Mouse (Mus musculus) left cerebral cortex, adult 6 months (tissue): ENCODE data around the gene Acot8. TPM values are rescaled to one million over a fixed set of nuclear protein-coding genes. Genes with fewer than 3 reads are reported as not detected.

Experiments
- long read RNA-seq, 2 experiments: library from polyadenylated mRNA; unstranded; transcript quantifications; one replicate each; pipeline ENCODE4 v2.0.0; 2019 to 2020
- polyA plus RNA-seq: library from polyadenylated mRNA; unstranded; fragments of <200 nt; fragmentation: Nextera tagmentation; gene quantifications from 2 replicates; pipeline ENCODE4 v1.2.3, GENCODE M21; 2021

The Acot8 gene
- 21.4 TPM in 2 replicates for polyA plus RNA-seq
- long read RNA-seq, experiment 1, transcript Acot8-204 (5 exons, 1,017 nt): minor isoform, 5 of 52 reads
- long read RNA-seq, experiment 1, transcript Acot8-202 (6 exons, 1,152 nt): major isoform, 33 of 52 reads
- long read RNA-seq, experiment 1, partial matches to known transcripts: 2 of 52 reads
- long read RNA-seq, experiment 1, other reads (novel, unspliced or antisense): 12 of 52 reads
- long read RNA-seq, experiment 2, transcript Acot8-202 (6 exons, 1,152 nt): major isoform, 17 of 27 reads
- long read RNA-seq, experiment 2, partial matches to known transcripts: 0 of 27 reads
- long read RNA-seq, experiment 2, other reads (novel, unspliced or antisense): 7 of 27 reads

GRCm38 (mm10) chr2:164804533-164805331, at the start of gene Acot8, which contains the start of gene Zswim3:
Gene Acot8 (minus strand): TSS chr2:164804882.
Gene Zswim3 (plus strand): TSS chr2:164805098.

GRCm38 (mm10) chr2:164833314-164833959, 28.8 kb upstream of the Acot8 start, which contains the start of gene Neurl2:
Gene Neurl2 (minus strand): TSS chr2:164833456.

GRCm38 (mm10) chr2:164832748-164833301, 28.1 kb upstream of the Acot8 start, which contains the start of gene Ctsa:
Gene Ctsa (plus strand): TSS chr2:164832873.

GRCm38 (mm10) chr2:164828437-164828836, 23.8 kb upstream of the Acot8 start, which contains the start of gene Spata25:
Gene Spata25 (minus strand): TSS chr2:164828537.

GRCm38 (mm10) chr2:164822636-164823165, 18.0 kb upstream of the Acot8 start, which contains the start of gene Zswim1:
Gene Zswim1 (plus strand): TSS chr2:164822686.

GRCm38 (mm10) chr2:164785481-164786387, 18.9 kb downstream of the Acot8 start, which contains the start of gene Snx21:
Gene Snx21 (plus strand): TSS chr2:164785823.

GRCm38 (mm10) chr2:164779481-164780086, 25.1 kb downstream of the Acot8 start, which contains the start of gene Tnnc2:
Gene Tnnc2 (minus strand): TSS chr2:164779967.

GRCm38 (mm10) chr2:164769258-164770037, 35.2 kb downstream of the Acot8 start, which contains the start of gene Ube2c:
Gene Ube2c (plus strand): TSS chr2:164769898.

GRCm38 (mm10) chr2:164745843-164746479, 58.7 kb downstream of the Acot8 start, which contains the start of the genes Wfdc3 and Dnttip1:
Gene Wfdc3 (minus strand): TSS chr2:164745931.
Gene Dnttip1 (plus strand): TSS chr2:164745983.

Other genes with a start within 250 kb of the Acot8 start
- gene Wfdc2, start 242.5 kb downstream of the Acot8 start, polyA plus RNA-seq: 0.25 and 0.31 TPM in 2 replicates
- gene Spint3, start 231.4 kb downstream of the Acot8 start, polyA plus RNA-seq: not detected in 2 replicates
- not detected in 2 replicates for gene Wfdc6a, start 219.4 kb downstream of the Acot8 start, polyA plus RNA-seq
- gene Eppin, start 211.3 kb downstream of the Acot8 start, polyA plus RNA-seq: not detected in 2 replicates
- not detected in 2 replicates for gene Wfdc6b, start 191.4 kb downstream of the Acot8 start, polyA plus RNA-seq
- gene Wfdc8, start 191.3 kb downstream of the Acot8 start, polyA plus RNA-seq: not detected in 2 replicates
- gene Wfdc16, start 166.1 kb downstream of the Acot8 start, polyA plus RNA-seq: not detected in 2 replicates
- gene Wfdc10, start 148.8 kb downstream of the Acot8 start, polyA plus RNA-seq: not detected in 2 replicates
- gene Wfdc9, start 148.3 kb downstream of the Acot8 start, polyA plus RNA-seq: not detected in 2 replicates
- not detected in 2 replicates for gene Wfdc11, start 130.8 kb downstream of the Acot8 start, polyA plus RNA-seq
- not detected in 2 replicates for gene Wfdc13, start 119.8 kb downstream of the Acot8 start, polyA plus RNA-seq
- not detected in 2 replicates for gene Spint4, start 106.4 kb downstream of the Acot8 start, polyA plus RNA-seq
- not detected in 2 replicates for gene Spint5, start 89.6 kb downstream of the Acot8 start, polyA plus RNA-seq
- 3.0 and 3.1 TPM in 2 replicates for gene Wfdc3, start 59.0 kb downstream of the Acot8 start, polyA plus RNA-seq
- 5.0 and 21.1 TPM in 2 replicates for gene Dnttip1, start 58.9 kb downstream of the Acot8 start, polyA plus RNA-seq
- gene Ube2c, start 35.0 kb downstream of the Acot8 start, polyA plus RNA-seq: 1.3 and 1.4 TPM in 2 replicates
- gene Tnnc2, start 24.9 kb downstream of the Acot8 start, polyA plus RNA-seq: 0.64 and 0.74 TPM in 2 replicates
- gene Snx21, start 19.1 kb downstream of the Acot8 start, polyA plus RNA-seq: 50.8 and 62.0 TPM in 2 replicates
- 7.8 and 8.8 TPM in 2 replicates for gene Zswim3, start 216 bp upstream of the Acot8 start, polyA plus RNA-seq
- gene Zswim1, start 17.8 kb upstream of the Acot8 start, polyA plus RNA-seq: 23.2 and 23.4 TPM in 2 replicates
- gene Spata25, start 23.7 kb upstream of the Acot8 start, polyA plus RNA-seq: not detected in 2 replicates
- 105 and 121 TPM in 2 replicates for gene Ctsa, start 28.0 kb upstream of the Acot8 start, polyA plus RNA-seq
- gene Neurl2, start 28.6 kb upstream of the Acot8 start, polyA plus RNA-seq: 3.4 and 4.6 TPM in 2 replicates
- 75.3 and 129 TPM in 2 replicates for gene Pltp, start 52.8 kb upstream of the Acot8 start, polyA plus RNA-seq
- 80.5 and 84.8 TPM in 2 replicates for gene Pcif1, start 74.4 kb upstream of the Acot8 start, polyA plus RNA-seq
- gene Zfp335, start 106.9 kb upstream of the Acot8 start, polyA plus RNA-seq: 6.6 and 9.3 TPM in 2 replicates
- gene Mmp9, start 135.9 kb upstream of the Acot8 start, polyA plus RNA-seq: 0.91 and 0.93 TPM in 2 replicates
- 96.8 and 132 TPM in 2 replicates for gene Slc12a5, start 155.9 kb upstream of the Acot8 start, polyA plus RNA-seq
- gene Ncoa5, start 230.0 kb upstream of the Acot8 start, polyA plus RNA-seq: 6.1 and 14.0 TPM in 2 replicates